Mouse (Mus musculus): ENCODE measurements around the gene Ubl3.

- no peak for TF ChIP-seq CEBPB (IDR thresholded peaks at IDR 0.05; ENCODE audit: insufficient read depth, poor library complexity, severe bottlenecking)
- no peak for TF ChIP-seq POLR2A (IDR thresholded peaks at IDR 0.05; ENCODE audit: insufficient read length, low read depth)
- no peak for TF ChIP-seq MYOD1 (IDR thresholded peaks at IDR 0.05; ENCODE audit: control insufficient read depth in 1 of 3, insufficient read length in 2 of 3, low read depth in 2 of 3)
- TF ChIP-seq USF1 (IDR thresholded peaks at IDR 0.05; ENCODE audit: low read depth): no peak
- no peak for TF ChIP-seq E2F4 (IDR thresholded peaks at IDR 0.05; ENCODE audit: insufficient read depth)
- no peak for TF ChIP-seq REST (IDR thresholded peaks at IDR 0.05; ENCODE audit: insufficient read depth, insufficient read length)
Measured at GRCm38 (mm10) chr5:148591448-148591862, 38.9 kb upstream of the Ubl3 start.

All from myocyte (in vitro differentiated cells).